Mouse (Mus musculus) B cell, adult (primary cell): ENCODE data around the gene Scg2. TPM values are rescaled to one million over a fixed set of nuclear protein-coding genes. Genes with fewer than 3 reads are reported as not detected.

Experiments used
- total RNA-seq: library from RNA; stranded (reverse); gene quantifications from 4 replicates; pipeline ENCODE4 v1.2.4, GENCODE M21; 2023; ENCODE audit not compliant: inconsistent age

Scg2 gene
- total RNA-seq = not detected in 4 replicates

DNA sequence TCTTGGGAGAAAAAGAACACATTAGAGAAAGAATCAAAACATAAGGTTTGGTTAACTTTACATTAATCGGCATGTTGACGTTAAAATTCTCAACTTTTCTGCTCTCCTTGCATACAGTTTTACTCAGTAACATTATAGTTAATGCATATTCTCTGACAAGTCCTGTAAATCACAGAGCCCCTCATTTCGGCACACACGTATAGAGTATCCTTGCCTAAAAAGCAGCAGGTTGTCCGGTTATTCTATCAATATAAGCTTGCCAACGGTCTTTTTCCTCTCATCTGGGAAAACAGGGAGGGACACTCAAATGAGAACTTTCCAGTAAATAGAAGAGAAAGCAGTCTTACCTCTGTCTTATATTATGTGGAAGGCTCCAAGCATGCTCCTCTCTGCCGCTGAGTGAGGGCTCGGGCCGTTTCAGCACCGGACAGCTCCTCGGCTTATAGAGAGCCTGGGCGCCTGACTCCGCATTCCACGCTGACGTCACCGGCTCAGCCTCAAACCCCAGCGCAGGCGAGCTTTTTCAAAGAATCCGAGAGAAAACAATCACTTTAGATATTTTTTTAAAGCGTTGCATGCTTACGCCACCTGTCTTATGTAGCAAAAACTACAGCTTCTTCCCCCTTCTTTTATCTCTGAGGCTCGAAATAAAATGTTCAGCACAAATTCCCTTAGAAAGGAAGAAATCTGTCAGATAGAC lies at the start of gene Scg2:
Gene Scg2, minus strand, starts transcription at position 512 of the 700 bp plus-strand sequence.

Other genes with a start within 250 kb of the Scg2 start
- gene Ap1s3, start 231.9 kb upstream of the Scg2 start, total RNA-seq = 29.3 to 48.9 TPM (median 35.1 TPM) in 4 replicates